Mouse (Mus musculus) brain, embryonic 14.5 days (tissue): ENCODE data around the gene Cemip2. TPM values are rescaled to one million over a fixed set of nuclear protein-coding genes. Genes with fewer than 3 reads are reported as not detected.

Source experiments
- DNase-seq: peaks from one replicate; pipeline ENCODE4 v3.0.0-alpha.2; 2011; ENCODE audit warnings: low read depth
- CTCF ChIP-seq: fragments of 200-500 bp; IDR thresholded peaks from 2 replicates; pipeline ENCODE4 v1.5.1; 2012; ENCODE audit warnings: inconsistent platforms, mild to moderate bottlenecking, moderate library complexity, borderline replicate concordance; ENCODE audit not compliant: insufficient read depth, insufficient read length; ENCODE audit errors: extremely low read depth
- POLR2A ChIP-seq: fragments of 200-500 bp; IDR thresholded peaks from 2 replicates; pipeline ENCODE4 v1.6.1; 2012; ENCODE audit warnings: mild to moderate bottlenecking, inconsistent platforms, borderline replicate concordance; ENCODE audit not compliant: poor library complexity, insufficient read depth, insufficient read length, severe bottlenecking; ENCODE audit errors: extremely low read depth
- polyA plus RNA-seq: library from polyadenylated mRNA; depleted of rRNA; stranded (reverse); fragments of >200 nt; gene quantifications from 2 replicates; pipeline ENCODE4 v1.2.3, GENCODE M21; 2012; rRNA removed

Gene Cemip2
- polyA plus RNA-seq, 1 experiment, result 34.9 TPM

- no peak for TF ChIP-seq POLR2A
- TF ChIP-seq CTCF, result no peak
- no peak for DNase-seq
Observed at GRCm38 (mm10) chr19:21894792-21895191, 116.7 kb downstream of the Cemip2 start.

- TF ChIP-seq CTCF (no peak), POLR2A (no peak)
- DNase-seq, result no peak
Observed at GRCm38 (mm10) chr19:21895540-21895939, 117.4 kb downstream of the Cemip2 start.

- no peak for TF ChIP-seq CTCF
- TF ChIP-seq POLR2A, result no peak
- no peak for DNase-seq
Observed at GRCm38 (mm10) chr19:21897122-21897827, 119.1 kb downstream of the Cemip2 start.

GRCm38 (mm10) chr19:21898015-21898939 lies 120.1 kb downstream of the Cemip2 start:
- TF ChIP-seq POLR2A, result no peak
- no peak for TF ChIP-seq CTCF
- DNase-seq, result no peak

Other genes starting within 250 kb of the Cemip2 start
- 33.3 and 34.7 TPM in 2 replicates for gene 1110059E24Rik, start 125.4 kb upstream of the Cemip2 start, polyA plus RNA-seq
- 29.0 and 30.8 TPM in 2 replicates for gene Abhd17b, start 125.2 kb upstream of the Cemip2 start, polyA plus RNA-seq